Mouse (Mus musculus) midbrain, embryonic 10.5 days (tissue): Measurements from ENCODE around the gene Ube2h. TPM values are rescaled to one million over a fixed set of nuclear protein-coding genes. Genes with fewer than 3 reads are reported as not detected.

Source experiments
- DNase-seq: peaks from one replicate; pipeline ENCODE4 v3.0.0-alpha.2; 2017; ENCODE audit warnings: low spot score
- H3K27ac ChIP-seq: fragments of 300-500 bp; sonication (generic); replicated peaks from 2 replicates; pipeline ENCODE4 v1.5.1; 2016; ENCODE audit warnings: mild to moderate bottlenecking
- H3K27me3 ChIP-seq: fragments of 300-500 bp; sonication (generic); 2 replicates; pipeline ENCODE4 v1.6.1; 2016; ENCODE audit warnings: low read depth, mild to moderate bottlenecking; ENCODE audit not compliant: poor library complexity, severe bottlenecking
- H3K36me3 ChIP-seq: fragments of 300-500 bp; sonication (generic); 2 replicates; pipeline ENCODE4 v1.6.1; 2016; ENCODE audit warnings: mild to moderate bottlenecking, moderate library complexity
- H3K4me1 ChIP-seq: fragments of 300-500 bp; sonication (generic); 2 replicates; pipeline ENCODE4 v1.6.1; 2016
- H3K4me3 ChIP-seq: fragments of 300-500 bp; sonication (generic); 2 replicates; pipeline ENCODE4 v1.5.1; 2016; ENCODE audit warnings: mild to moderate bottlenecking, moderate library complexity
- H3K9me3 ChIP-seq: fragments of 300-500 bp; sonication (generic); replicated peaks from 2 replicates; pipeline ENCODE4 v1.6.1; 2016; ENCODE audit warnings: mild to moderate bottlenecking
- WGBS: fragments of 180-500 bp; shearing (Covaris S2); methylation state at CpG from one replicate; pipeline ENCODE4 v1.1.7; 2016; 5-methylcytosine and 5-hydroxymethylcytosine counted together
- polyA plus RNA-seq: library from polyadenylated mRNA; unstranded; fragments of >200 nt; fragmentation: Nextera tagmentation; extraction: Ambion mirVana; gene quantifications from 2 replicates; pipeline ENCODE4 v1.2.1, GENCODE M21; 2016

The Ube2h gene
- polyA plus RNA-seq = 29.0 and 35.1 TPM in 2 replicates

DNA sequence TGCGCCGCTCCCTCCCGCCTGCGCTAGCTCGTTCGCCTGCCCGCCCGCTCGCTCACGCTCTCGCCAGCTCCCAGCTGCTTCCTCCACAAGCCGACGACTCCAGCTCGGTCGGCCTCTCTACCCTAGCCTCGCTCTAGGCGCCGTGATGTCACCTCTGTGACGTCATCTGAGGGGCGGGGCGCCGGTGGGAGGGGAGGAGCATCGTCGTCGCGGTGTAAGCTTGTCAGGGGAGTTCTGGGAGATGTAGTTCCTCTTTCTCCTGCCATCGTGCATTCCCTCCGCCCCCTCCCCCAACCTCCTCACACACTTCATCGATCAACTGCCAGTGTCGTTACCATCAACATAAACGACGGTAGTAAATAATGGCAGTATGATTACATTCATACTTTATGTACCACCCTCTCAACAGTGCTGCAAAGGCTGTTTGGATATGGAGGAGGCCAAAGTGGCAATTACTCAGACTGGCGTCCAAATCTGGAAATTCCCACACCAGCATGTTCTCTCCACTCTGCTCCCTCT, at the start of gene Ube2h:
Ube2h (minus strand) TSS at position 141 of the 519 bp plus-strand sequence.
- Histone ChIP-seq H3K4me1 (peaks cover 59% of the 10 kb centered on the region), H3K27me3 (no peaks in the 10 kb centered on the region), H3K36me3 (no peaks in the 10 kb centered on the region), H3K4me3 (peak within 1 kb of the TSS; percentile 72), H3K9me3 (no peaks in the 10 kb centered on the region), H3K27ac (peak within 1 kb of the TSS; percentile 88)
- WGBS = 2% methylated on average over 33 of the region's 33 CpGs
- DNase-seq = peak; percentile 100

DNA sequence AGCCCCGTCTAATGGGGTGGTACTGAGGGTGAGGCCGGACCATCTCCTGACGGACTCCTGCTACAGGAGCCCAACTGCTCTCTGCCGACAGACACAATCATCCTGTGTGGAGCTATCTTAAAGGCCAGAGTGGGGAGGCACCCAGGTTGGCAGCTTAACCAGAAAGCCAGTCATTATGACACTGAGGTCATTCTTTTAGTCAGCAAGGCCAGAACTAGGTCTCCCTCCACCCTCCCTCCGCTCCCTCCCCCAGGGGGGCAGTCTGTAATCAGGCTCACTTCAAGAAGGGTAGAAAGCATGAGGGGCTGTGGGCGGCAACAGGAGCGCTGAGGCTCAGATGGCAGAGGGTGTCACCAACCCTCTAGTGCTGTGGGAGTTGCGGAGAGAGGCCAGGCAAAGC, 49.3 kb upstream of the Ube2h start:
- WGBS = 81% methylated on average over 8 of the region's 8 CpGs
- Histone ChIP-seq H3K9me3 (no peaks in the 10 kb centered on the region), H3K4me3 (no peak overlapping the region), H3K27me3 (no peaks in the 10 kb centered on the region), H3K27ac (no peak overlapping the region), H3K36me3 (no peaks in the 10 kb centered on the region), H3K4me1 (no peaks in the 10 kb centered on the region)
- no peak for DNase-seq

DNA sequence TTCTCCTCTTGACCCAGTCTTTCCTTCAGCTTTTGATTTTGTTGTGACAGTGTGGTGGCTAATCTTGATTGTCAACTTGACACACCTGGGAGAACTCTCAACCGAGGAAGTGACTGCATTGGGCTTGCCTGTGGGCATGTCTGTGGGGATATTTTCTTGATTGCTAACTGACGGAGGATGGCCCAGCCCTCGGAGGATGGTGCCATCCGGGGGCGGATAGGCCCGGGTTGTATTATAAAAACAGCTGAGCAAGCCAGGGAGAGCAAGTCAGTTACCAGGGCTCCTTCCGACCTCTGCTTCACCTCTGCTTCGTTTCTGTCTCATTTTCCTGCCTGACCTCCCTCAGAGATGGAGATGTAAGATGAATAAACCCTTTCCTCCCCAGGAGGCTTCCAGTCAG, 48.4 kb upstream of the Ube2h start:
- no peaks in the 10 kb centered on the region for H3K27me3 ChIP-seq
- H3K4me1 ChIP-seq = no peaks in the 10 kb centered on the region
- H3K4me3 ChIP-seq = no peak overlapping the region

DNA sequence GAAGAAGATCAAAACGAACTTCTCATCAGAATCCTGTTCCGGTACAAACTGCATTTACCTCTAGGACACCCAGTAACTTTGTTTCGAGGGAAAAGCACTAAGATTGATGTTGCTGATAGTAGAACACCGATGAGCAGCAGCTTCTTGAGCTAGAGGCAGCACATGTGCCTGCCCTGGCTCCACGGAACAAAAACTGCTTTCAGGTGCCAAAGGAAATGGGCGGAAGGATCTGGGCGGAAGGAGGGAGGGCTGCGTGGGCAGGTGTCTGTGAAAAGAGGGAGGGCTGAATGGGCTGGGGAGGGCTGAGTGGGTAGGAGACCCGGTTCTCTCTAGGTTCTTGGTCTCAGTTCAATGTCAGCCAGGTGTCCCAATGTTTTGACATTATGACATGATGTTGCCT, 47.0 kb upstream of the Ube2h start:
- 80% methylated on average over 9 of the region's 9 CpGs for WGBS
- H3K4me1 ChIP-seq = no peaks in the 10 kb centered on the region
- H3K27me3 ChIP-seq = no peaks in the 10 kb centered on the region
- no peak for DNase-seq
- no peaks in the 10 kb centered on the region for H3K9me3 ChIP-seq
- no peak overlapping the region for H3K27ac ChIP-seq
- H3K36me3 ChIP-seq = no peaks in the 10 kb centered on the region
- no peak overlapping the region for H3K4me3 ChIP-seq

More for the DNA sequence above, 48.4 kb upstream of the Ube2h start:
- Histone ChIP-seq H3K36me3 (no peaks in the 10 kb centered on the region), H3K9me3 (no peaks in the 10 kb centered on the region), H3K27ac (no peak overlapping the region)
- WGBS = 71% methylated on average over 8 of the region's 8 CpGs
- DNase-seq = no peak

DNA sequence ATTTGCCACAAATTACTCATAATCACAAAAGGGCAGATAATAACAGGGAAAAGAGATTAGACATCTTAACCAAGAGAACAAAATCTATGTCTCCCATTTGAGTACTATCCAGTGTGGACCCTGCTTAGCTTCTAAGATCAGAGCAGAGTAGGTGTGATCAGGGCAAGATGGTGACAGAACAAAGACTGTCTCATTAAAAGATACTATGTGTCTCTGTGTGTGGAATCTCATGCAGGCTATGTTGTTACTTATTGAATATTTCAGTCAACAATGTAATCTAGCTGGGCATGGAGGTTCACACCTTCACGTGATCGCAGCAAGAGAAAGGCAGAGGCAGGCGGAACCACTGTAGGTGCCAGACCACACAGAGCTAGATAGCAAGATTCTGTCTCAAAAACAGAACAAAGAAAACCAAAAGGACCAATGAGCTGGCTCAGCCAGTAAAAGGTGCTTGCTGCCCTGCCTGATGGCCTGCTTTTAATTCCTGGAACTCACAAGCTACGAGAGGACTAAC, 43.0 kb upstream of the Ube2h start:
- DNase-seq = no peak
- no peaks in the 10 kb centered on the region for H3K9me3 ChIP-seq
- 91% methylated on average over 4 of the region's 4 CpGs for WGBS
- no peaks in the 10 kb centered on the region for H3K27me3 ChIP-seq
- no peaks in the 10 kb centered on the region for H3K36me3 ChIP-seq
- H3K4me1 ChIP-seq = peaks cover 4% of the 10 kb centered on the region
- no peak overlapping the region for H3K27ac ChIP-seq
- no peak overlapping the region for H3K4me3 ChIP-seq

DNA sequence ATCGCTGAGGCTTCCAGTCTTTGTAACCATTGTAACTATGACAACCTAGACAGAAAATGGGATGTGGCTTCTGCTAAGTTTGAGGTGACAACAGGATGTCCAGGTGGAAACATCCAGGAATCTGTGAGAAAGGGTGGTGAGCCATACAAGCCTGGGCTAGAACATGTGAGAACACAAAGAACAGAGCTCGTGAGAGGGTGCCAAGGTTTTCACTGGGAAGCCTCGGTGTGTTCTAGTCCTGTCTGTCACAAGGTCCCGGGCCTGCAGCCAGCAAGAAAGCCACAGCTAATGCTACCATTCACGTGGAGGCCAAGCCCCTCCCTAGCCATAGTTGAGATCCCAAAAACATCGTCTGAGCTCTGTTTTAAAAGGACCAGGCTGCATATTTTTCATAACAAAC, 42.4 kb upstream of the Ube2h start:
- DNase-seq = no peak
- no peak overlapping the region for H3K4me3 ChIP-seq
- WGBS = 84% methylated on average over 6 of the region's 6 CpGs
- peaks cover 4% of the 10 kb centered on the region for H3K4me1 ChIP-seq
- no peak overlapping the region for H3K27ac ChIP-seq
- no peaks in the 10 kb centered on the region for H3K27me3 ChIP-seq
- H3K9me3 ChIP-seq = no peaks in the 10 kb centered on the region
- H3K36me3 ChIP-seq = no peaks in the 10 kb centered on the region

DNA sequence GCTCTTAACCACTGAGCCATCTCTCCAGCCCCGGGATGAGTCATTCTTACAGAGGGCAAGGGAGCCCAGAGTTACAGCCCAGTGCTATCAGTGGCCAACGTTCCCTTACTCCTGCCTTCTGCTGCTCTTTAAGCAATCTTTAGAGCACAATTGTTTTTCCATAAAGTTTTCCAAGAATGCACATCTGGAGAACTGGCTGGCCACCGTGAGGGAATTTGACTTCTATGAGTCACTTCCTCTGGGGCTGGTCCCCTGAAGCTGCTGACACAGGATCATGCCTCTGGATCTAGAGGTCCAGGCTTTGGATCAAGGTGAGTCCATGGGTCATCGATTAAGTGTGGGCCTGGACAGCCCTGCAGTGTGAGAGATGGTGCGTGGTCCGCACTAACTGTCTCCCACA, 39.7 kb upstream of the Ube2h start:
- Histone ChIP-seq H3K9me3 (no peaks in the 10 kb centered on the region), H3K27ac (no peak overlapping the region), H3K4me3 (no peak overlapping the region), H3K27me3 (no peaks in the 10 kb centered on the region), H3K4me1 (peaks cover 4% of the 10 kb centered on the region), H3K36me3 (no peaks in the 10 kb centered on the region)
- no peak for DNase-seq
- 89% methylated on average over 6 of the region's 6 CpGs for WGBS

DNA sequence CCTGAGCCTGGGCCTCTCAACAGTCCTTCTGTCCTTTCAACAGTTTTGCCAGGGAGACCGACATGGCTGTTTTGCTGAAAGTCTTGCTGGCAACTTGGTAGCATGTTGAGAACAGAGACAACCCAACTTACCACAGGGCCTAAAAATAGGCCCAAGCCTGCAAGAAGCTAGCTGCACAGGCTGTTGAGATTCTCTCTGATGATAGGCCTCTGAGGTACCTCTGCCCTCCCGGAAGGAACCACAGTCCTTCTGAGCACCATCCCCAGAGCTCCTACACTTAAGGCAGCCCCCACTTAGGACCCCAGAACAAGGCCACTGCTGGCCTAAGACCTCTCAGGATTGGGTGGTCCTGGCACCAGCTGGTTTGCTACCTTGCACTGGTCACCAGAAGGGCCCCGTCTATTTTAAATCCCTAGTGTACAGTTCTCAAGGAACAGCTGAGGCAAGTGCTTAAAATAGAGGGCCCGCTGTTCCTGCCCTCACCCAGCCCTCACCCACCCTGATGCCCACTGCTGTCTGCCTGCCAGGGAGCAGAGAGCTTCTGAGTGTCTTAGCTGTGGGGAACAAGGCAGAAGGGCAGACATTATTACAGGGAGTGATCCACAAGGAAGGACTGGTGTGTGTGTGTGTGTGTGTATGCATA, 36.0 kb upstream of the Ube2h start:
- Histone ChIP-seq H3K27me3 (no peaks in the 10 kb centered on the region), H3K9me3 (no peaks in the 10 kb centered on the region), H3K36me3 (no peaks in the 10 kb centered on the region), H3K4me1 (peaks cover 4% of the 10 kb centered on the region), H3K27ac (no peak overlapping the region), H3K4me3 (no peak overlapping the region)
- DNase-seq = no peak
- 87% methylated on average over 4 of the region's 4 CpGs for WGBS

DNA sequence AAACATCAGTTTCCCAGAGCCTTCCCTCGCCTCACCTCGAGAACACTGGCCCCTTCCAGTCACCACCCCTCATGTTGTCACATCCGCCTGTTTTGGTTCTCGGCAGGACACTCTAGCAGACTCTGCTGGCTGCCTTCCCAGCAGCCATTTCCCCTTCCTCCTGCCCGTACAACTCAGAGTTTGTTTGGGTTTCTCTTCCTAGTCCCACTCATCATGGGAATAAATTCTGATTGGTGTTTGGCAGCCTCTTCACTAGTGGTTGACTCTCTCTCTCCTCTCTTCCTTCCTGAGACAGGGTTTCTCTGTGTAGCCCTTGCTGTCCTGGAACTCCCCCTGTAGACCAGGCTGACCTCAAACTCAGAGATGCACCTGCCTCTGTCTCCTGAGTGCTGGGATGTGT, 32.6 kb upstream of the Ube2h start:
- Histone ChIP-seq H3K4me3 (no peak overlapping the region), H3K36me3 (no peaks in the 10 kb centered on the region), H3K4me1 (0 out of 2 replicates have a peak, but pooled peaks cover 5% of the 10 kb centered on the region), H3K9me3 (no peaks in the 10 kb centered on the region), H3K27me3 (no peaks in the 10 kb centered on the region), H3K27ac (no peak overlapping the region)
- DNase-seq = no peak
- 68% methylated on average over 5 of the region's 5 CpGs for WGBS

DNA sequence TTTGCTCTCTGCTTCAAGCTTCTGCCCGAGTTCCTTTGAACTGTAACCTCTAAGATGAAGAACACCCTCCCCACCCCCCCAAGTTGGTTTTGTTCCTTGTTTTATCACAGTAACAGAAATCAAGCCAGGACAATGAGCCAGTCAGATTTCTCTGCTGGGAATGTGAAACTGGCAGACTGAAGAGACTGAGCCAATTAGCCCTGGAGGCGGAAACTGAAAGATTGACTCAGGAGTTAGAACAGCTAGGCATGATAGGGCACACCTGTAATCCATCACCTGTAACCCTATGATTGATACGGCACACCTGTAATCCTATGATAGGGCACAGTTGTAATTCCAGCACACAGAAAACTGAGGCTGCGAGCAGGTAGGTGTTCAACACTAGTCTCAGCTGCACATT, 27.9 kb upstream of the Ube2h start:
- no peaks in the 10 kb centered on the region for H3K36me3 ChIP-seq
- H3K27me3 ChIP-seq = no peaks in the 10 kb centered on the region
- H3K4me1 ChIP-seq = 0 out of 2 replicates have a peak, but pooled peaks cover 5% of the 10 kb centered on the region
- 83% methylated on average over 4 of the region's 4 CpGs for WGBS
- H3K9me3 ChIP-seq = no peaks in the 10 kb centered on the region
- no peak for DNase-seq
- H3K27ac ChIP-seq = no peak overlapping the region
- no peak overlapping the region for H3K4me3 ChIP-seq

DNA sequence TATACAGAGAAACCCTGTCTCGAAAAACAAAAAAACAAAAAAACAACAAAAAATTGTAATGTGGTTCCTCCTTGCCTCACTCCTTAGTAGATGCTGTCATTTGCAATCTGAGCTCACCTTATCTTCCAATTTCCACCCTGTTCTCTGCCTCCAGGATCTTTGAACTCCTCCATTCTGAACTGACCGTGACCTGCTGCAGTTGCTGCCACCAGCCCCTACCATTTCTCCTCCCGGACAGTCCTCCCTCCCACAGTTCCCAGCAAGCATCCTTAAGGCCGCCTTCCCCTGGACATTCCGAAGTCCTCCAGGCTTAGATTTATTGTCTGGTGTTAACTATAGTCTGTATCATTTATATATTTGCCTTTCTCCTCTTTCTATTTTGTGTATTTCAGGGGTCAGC, 26.4 kb upstream of the Ube2h start:
- Histone ChIP-seq H3K27me3 (no peaks in the 10 kb centered on the region), H3K4me3 (no peak overlapping the region), H3K36me3 (no peaks in the 10 kb centered on the region), H3K9me3 (no peaks in the 10 kb centered on the region), H3K27ac (no peak overlapping the region), H3K4me1 (peaks cover 5% of the 10 kb centered on the region; the same call in 1 of the 2 replicates)
- WGBS = 83% methylated on average over 5 of the region's 5 CpGs
- no peak for DNase-seq

DNA sequence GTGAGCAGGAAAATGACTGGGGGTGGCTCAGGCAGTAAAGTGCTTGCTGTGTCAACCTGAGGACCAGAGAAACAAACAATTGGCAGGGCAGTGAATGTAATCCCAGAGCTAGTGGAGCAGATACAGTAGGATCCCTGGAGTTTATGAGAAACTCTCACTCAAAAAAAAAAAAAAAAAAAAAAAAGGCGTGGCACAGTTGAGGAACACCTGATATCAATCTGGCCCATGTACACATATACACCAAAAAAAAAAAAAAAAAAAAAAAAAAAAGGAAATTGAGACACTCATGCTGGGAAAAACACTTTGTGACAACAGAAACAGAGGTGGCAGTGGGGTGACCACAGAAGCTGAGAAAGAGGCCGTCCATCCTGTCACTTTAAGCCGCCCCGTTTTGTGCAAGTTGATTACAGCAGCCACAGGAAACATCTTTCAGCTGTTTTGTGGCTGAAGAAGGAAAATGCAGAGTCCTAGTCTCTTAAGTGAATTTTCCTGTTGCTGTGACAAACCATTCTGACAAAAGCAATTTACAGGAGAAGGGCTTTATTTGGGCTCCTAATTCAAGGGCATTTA, 21.7 kb upstream of the Ube2h start:
- no peak overlapping the region for H3K27ac ChIP-seq
- no peak overlapping the region for H3K4me3 ChIP-seq
- no peaks in the 10 kb centered on the region for H3K9me3 ChIP-seq
- 82% methylated on average over 4 of the region's 4 CpGs for WGBS
- H3K36me3 ChIP-seq = no peaks in the 10 kb centered on the region
- no peaks in the 10 kb centered on the region; the same call in 1 of the 2 replicates for H3K4me1 ChIP-seq
- DNase-seq = no peak
- H3K27me3 ChIP-seq = no peaks in the 10 kb centered on the region

DNA sequence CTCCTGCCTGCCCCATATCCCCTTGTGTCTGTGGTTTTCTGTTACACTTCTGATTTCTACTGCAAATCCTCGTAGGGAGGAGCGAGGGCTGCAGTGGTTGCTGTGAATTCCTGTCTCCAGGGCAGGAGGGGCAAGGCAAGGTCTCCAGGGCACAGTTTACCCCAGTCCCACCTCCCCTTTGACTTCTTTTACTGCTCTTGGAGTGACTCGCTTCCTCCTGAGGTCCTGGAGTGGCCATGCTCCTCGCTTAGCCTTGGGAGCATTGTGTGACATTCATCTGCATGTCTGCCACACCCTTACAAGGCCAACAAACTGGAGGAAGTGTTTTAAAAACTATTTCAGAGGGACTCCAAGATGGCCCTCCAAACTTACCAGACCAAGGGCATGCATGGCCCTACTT, 16.7 kb upstream of the Ube2h start:
- 67% methylated on average over 4 of the region's 4 CpGs for WGBS
- H3K27me3 ChIP-seq = no peaks in the 10 kb centered on the region
- H3K4me3 ChIP-seq = no peak overlapping the region
- H3K27ac ChIP-seq = no peak overlapping the region
- no peak for DNase-seq
- no peaks in the 10 kb centered on the region for H3K36me3 ChIP-seq
- no peaks in the 10 kb centered on the region for H3K9me3 ChIP-seq
- no peaks in the 10 kb centered on the region for H3K4me1 ChIP-seq
